In the genomic region with DNA sequence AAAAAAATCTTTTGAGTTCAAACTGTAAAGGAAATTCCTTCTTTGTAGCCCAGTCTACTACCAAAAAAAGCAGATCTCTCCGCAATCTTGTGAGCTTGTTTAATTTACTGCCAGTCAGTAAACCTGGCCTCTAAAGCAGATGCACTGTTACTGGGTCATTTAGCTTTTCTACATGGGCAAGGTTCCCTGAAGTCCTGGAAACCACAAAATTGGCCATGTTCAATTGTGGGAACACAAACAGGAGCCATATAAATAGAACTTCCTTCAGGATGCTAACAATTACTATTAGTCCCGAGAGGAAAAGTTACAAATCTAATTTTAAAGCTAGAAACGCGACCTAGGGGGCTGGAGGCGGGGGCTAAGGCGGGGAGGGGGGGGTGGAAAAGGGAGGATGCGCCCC, we compare ENCODE assay signal across 8 mouse cellular contexts. TPM values are rescaled to one million over a fixed set of nuclear protein-coding genes. Genes with fewer than 3 reads are reported as not detected.
DNase-seq lines count a peak whose midpoint lies in the region; ATAC-seq and TF ChIP-seq lines count a peak whose summit lies in the region.

No protein-coding gene starts in this region.

- peak overlapping the region; percentile 63 for H3K4me2 ChIP-seq in hindbrain, postnatal 0 days (ENCODE audit: low read depth, low read length)
- H3K4me2 ChIP-seq in neural tube, embryonic 13.5 days: peak overlapping the region; percentile 54

- H3K9me3 ChIP-seq in hindbrain, postnatal 0 days (ENCODE audit: low read length): no peaks in the 10 kb centered on the region
- H3K9me3 ChIP-seq in neural tube, embryonic 13.5 days: no peaks in the 10 kb centered on the region

- peak overlapping the region; percentile 49; the same call in 1 of the 2 replicates for H3K9ac ChIP-seq in hindbrain, postnatal 0 days (replicated peaks; ENCODE audit: low read length)
- peak overlapping the region; percentile 66 for H3K9ac ChIP-seq in neural tube, embryonic 13.5 days

- no peaks in the 10 kb centered on the region for H3K36me3 ChIP-seq in hindbrain, postnatal 0 days (ENCODE audit: insufficient read depth, low read length)
- H3K36me3 ChIP-seq in neural tube, embryonic 13.5 days: no peaks in the 10 kb centered on the region

- H3K4me3 ChIP-seq in hindbrain, postnatal 0 days (ENCODE audit: low read length): peak overlapping the region; percentile 42
- H3K4me3 ChIP-seq in neural tube, embryonic 13.5 days: peak overlapping the region; percentile 42

- intact Hi-C loops in left cerebral cortex, postnatal 25 days (cut with DNase I): loop anchor here (5.0 kb wide), 1 partner anchor 400 kb away; no protein-coding TSS in a partner anchor

- no peaks in the 10 kb centered on the region for H3K27me3 ChIP-seq in hindbrain, postnatal 0 days (ENCODE audit: insufficient read depth, low read length)
- H3K27me3 ChIP-seq in neural tube, embryonic 13.5 days: no peaks in the 10 kb centered on the region

- 0 out of 2 replicates have a peak, but pooled peaks cover 7% of the 10 kb centered on the region for H3K4me1 ChIP-seq in hindbrain, postnatal 0 days (ENCODE audit: insufficient read depth, low read length)
- peaks cover 19% of the 10 kb centered on the region for H3K4me1 ChIP-seq in neural tube, embryonic 13.5 days (replicated peaks)

- peak overlapping the region; percentile 58; the same call in 1 of the 2 replicates for H3K27ac ChIP-seq in hindbrain, postnatal 0 days
- 0 out of 2 replicates have a peak overlapping the region, but pooled peaks have one; percentile 18 for H3K27ac ChIP-seq in neural tube, embryonic 13.5 days (replicated peaks)

- no peak for ATAC-seq in hindbrain, postnatal 0 days
- ATAC-seq in neural tube, embryonic 13.5 days (ENCODE audit: low read depth): no peak

- WGBS in hindbrain, postnatal 0 days: 5% methylated on average over 7 of the region's 7 CpGs
- 2% methylated on average over 7 of the region's 7 CpGs for WGBS in neural tube, embryonic 13.5 days

- TF ChIP-seq CTCF in hindbrain, postnatal 0 days (IDR thresholded peaks at IDR 0.05; ENCODE audit: low read depth): no peak

- peak; percentile 4 for DNase-seq in adrenal gland, postnatal 14 days
- DNase-seq in adrenal gland, postnatal 25 days: no peak
- DNase-seq in 416B (ENCODE audit: low read depth): peak; percentile 24
- DNase-seq in cerebellum, postnatal 25 days: peak; percentile 17
- peak; percentile 14 for DNase-seq in hindbrain, postnatal 0 days (ENCODE audit: low spot score)
- DNase-seq in yolk sac, embryonic 10.5 days (ENCODE audit: low spot score): no peak
- no peak for DNase-seq in left cerebral cortex, postnatal 25 days (ENCODE audit: low spot score in 2 of 2)

RNA-seq across cellular contexts. Expression of gene Kif18a, which starts 2.9 kb away (rescaled TPM):
- total RNA-seq in adrenal gland, postnatal 14 days (2021): 3.2 and 3.4 TPM in 2 replicates
- total RNA-seq in adrenal gland, postnatal 25 days (2021): 1.9 and 3.8 TPM in 2 replicates
- total RNA-seq in hindbrain, postnatal 0 days (2014; rRNA removed): 3.0 and 3.3 TPM in 2 replicates
- polyA plus RNA-seq in hindbrain, postnatal 0 days (2015; fragmentation: Nextera tagmentation; extraction: Ambion mirVana): 3.5 and 4.4 TPM in 2 replicates
- 4.5 and 6.4 TPM in 2 replicates for polyA plus RNA-seq in neural tube, embryonic 13.5 days (2015; fragmentation: Nextera tagmentation; extraction: Ambion mirVana)
- 1 to 10 TPM in 1 of 2 experiments, under 1 TPM in 1; 0.94 to 1.3 TPM for total RNA-seq in left cerebral cortex, postnatal 25 days (2021)

RNA-seq across cellular contexts. Expression of gene Mettl15, which starts 3.0 kb away (rescaled TPM):
- 9.2 and 10.0 TPM in 2 replicates for total RNA-seq in adrenal gland, postnatal 14 days (2021)
- 9.5 and 10.4 TPM in 2 replicates for total RNA-seq in adrenal gland, postnatal 25 days (2021)
- 7.9 and 12.8 TPM in 2 replicates for total RNA-seq in hindbrain, postnatal 0 days (2014; rRNA removed)
- polyA plus RNA-seq in hindbrain, postnatal 0 days (2015; fragmentation: Nextera tagmentation; extraction: Ambion mirVana): 9.3 and 9.6 TPM in 2 replicates
- 7.5 and 9.7 TPM in 2 replicates for polyA plus RNA-seq in neural tube, embryonic 13.5 days (2015; fragmentation: Nextera tagmentation; extraction: Ambion mirVana)
- 1 to 10 TPM; 3.6 to 5.5 TPM for total RNA-seq in left cerebral cortex, postnatal 25 days (2021)

Comparison
In these comparisons a context has a peak if more than half of its experiments do, and no peak if none do; other contexts are left out.
1. DNase-seq: peak in adrenal gland, postnatal 14 days (single experiment), 416B (single experiment), cerebellum, postnatal 25 days (2 of 2) and hindbrain, postnatal 0 days (single experiment); none in adrenal gland, postnatal 25 days (single experiment), yolk sac, embryonic 10.5 days (single experiment) and left cerebral cortex, postnatal 25 days (0 of 2).